Mouse (Mus musculus) C2C12 (cell line): ENCODE measurements around the gene Ina. TPM values are rescaled to one million over a fixed set of nuclear protein-coding genes. Genes with fewer than 3 reads are reported as not detected.
"Not testable (repeated sequence)": the region's sequence is repeated elsewhere in the genome, so short reads cannot be mapped to it uniquely, and the experiment has no call there.

Experiments
- H3K27me3 ChIP-seq: one replicate; pipeline ENCODE4 v1.6.1; 2011; ENCODE audit not compliant: control insufficient read depth, insufficient read depth, insufficient read length
- H3K36me3 ChIP-seq: one replicate; pipeline ENCODE4 v1.6.1; 2011; ENCODE audit not compliant: control insufficient read depth, insufficient read depth
- H3K4me3 ChIP-seq: one replicate; pipeline ENCODE4 v1.5.1; 2011; ENCODE audit warnings: mild to moderate bottlenecking, control low read depth; ENCODE audit not compliant: poor library complexity, insufficient read depth, severe bottlenecking
- H3K79me2 ChIP-seq: one replicate; pipeline ENCODE4 v1.6.1; 2011; ENCODE audit not compliant: control insufficient read depth, insufficient read depth
- H3K79me3 ChIP-seq: one replicate; pipeline ENCODE4 v1.6.1; 2011; ENCODE audit warnings: low read depth, control low read depth
- H3ac ChIP-seq: one replicate; pipeline ENCODE3; 2011; ENCODE audit warnings: low read depth; ENCODE audit not compliant: control insufficient read depth, insufficient read length
- CEBPB ChIP-seq: IDR thresholded peaks from one replicate; pipeline ENCODE4 v1.6.1; 2011; ENCODE audit warnings: low read depth, mild to moderate bottlenecking, control low read depth, moderate library complexity
- CTCF ChIP-seq: IDR thresholded peaks from one replicate; pipeline ENCODE4 v1.5.1; 2011; ENCODE audit not compliant: control insufficient read depth, insufficient read depth, insufficient read length
- FOSL1 ChIP-seq: IDR thresholded peaks from one replicate; pipeline ENCODE4 v1.8.0; 2011; ENCODE audit warnings: mild to moderate bottlenecking, low read length; ENCODE audit not compliant: poor library complexity, insufficient read depth, severe bottlenecking
- MAX ChIP-seq: IDR thresholded peaks from one replicate; pipeline ENCODE4 v1.6.1; 2011; ENCODE audit warnings: mild to moderate bottlenecking, control low read depth
- MYOD1 ChIP-seq: IDR thresholded peaks from one replicate; pipeline ENCODE4 v1.6.1; 2011; ENCODE audit warnings: low read depth; ENCODE audit not compliant: control insufficient read depth, insufficient read length
- MYOG ChIP-seq: IDR thresholded peaks from one replicate; pipeline ENCODE4 v1.6.1; 2011; ENCODE audit not compliant: control insufficient read depth, insufficient read length; ENCODE audit errors: extremely low read depth
- USF1 ChIP-seq: IDR thresholded peaks from one replicate; pipeline ENCODE4 v1.6.1; 2011; ENCODE audit warnings: low read depth, mild to moderate bottlenecking, control low read depth, moderate library complexity
- polyA plus RNA-seq: library from polyadenylated mRNA; unstranded; fragments of >200 nt; fragmentation: generic; extraction: Trizol; gene quantifications from one replicate; pipeline ENCODE4 v1.2.1, GENCODE M21; 2012; ENCODE audit warnings: missing spikeins

Ina gene
- polyA plus RNA-seq, 1 experiment: not detected

DNA sequence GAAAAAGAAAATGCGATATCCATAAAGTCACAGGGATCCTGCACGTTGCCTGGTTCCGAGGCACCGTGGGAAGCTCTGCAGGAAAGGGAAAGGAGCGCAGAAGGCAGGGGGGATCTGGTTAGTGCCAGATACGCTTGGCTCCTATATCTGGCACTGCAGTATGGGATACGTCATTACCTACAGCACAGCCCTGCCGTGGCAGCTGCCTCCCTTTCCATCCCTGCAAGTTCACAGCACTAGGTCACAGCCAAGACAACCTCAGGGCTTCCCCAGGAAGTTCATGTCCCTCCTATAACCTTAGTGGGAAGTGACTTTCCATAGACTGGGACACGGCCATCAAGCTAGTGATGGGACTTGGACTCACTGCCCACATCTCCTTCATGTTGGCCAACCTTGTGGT is 18.4 kb upstream of the Ina start:
- H3K79me2 ChIP-seq: no peaks in the 10 kb centered on the region
- H3K4me3 ChIP-seq: no peak overlapping the region
- no peak overlapping the region for H3ac ChIP-seq
- no peaks in the 10 kb centered on the region for H3K79me3 ChIP-seq
- H3K27me3 ChIP-seq: peaks cover 4% of the 10 kb centered on the region
- TF ChIP-seq FOSL1: no peak
- TF ChIP-seq MAX: no peak
- H3K36me3 ChIP-seq: no peaks in the 10 kb centered on the region

- no peak for TF ChIP-seq CEBPB
- TF ChIP-seq FOSL1: no peak
- no peak for TF ChIP-seq MAX
- TF ChIP-seq USF1: no peak
- TF ChIP-seq CTCF: no peak
- no peak for TF ChIP-seq MYOD1
- TF ChIP-seq MYOG: no peak
- Histone ChIP-seq H3K4me3 (no peak overlapping the region), H3K79me3 (no peaks in the 10 kb centered on the region), H3K27me3 (peaks cover 6% of the 10 kb centered on the region), H3ac (no peak overlapping the region), H3K36me3 (no peaks in the 10 kb centered on the region), H3K79me2 (no peaks in the 10 kb centered on the region)
Observed at GRCm38 (mm10) chr19:46998168-46998870, 16.2 kb upstream of the Ina start.

- Histone ChIP-seq H3ac (no peak overlapping the region), H3K27me3 (peaks cover 10% of the 10 kb centered on the region), H3K4me3 (no peak overlapping the region), H3K79me2 (no peaks in the 10 kb centered on the region), H3K79me3 (no peaks in the 10 kb centered on the region), H3K36me3 (no peaks in the 10 kb centered on the region)
- TF ChIP-seq FOSL1: no peak
- TF ChIP-seq MAX: no peak
- no peak for TF ChIP-seq MYOG
- no peak for TF ChIP-seq MYOD1
- TF ChIP-seq CTCF: no peak
- TF ChIP-seq CEBPB: no peak
- TF ChIP-seq USF1: no peak
Observed at GRCm38 (mm10) chr19:46998953-46999352, 15.5 kb upstream of the Ina start.

GRCm38 (mm10) chr19:46999753-47000152 is 14.7 kb upstream of the Ina start:
- TF ChIP-seq MYOD1 (no peak), CEBPB (no peak), CTCF (no peak)

DNA sequence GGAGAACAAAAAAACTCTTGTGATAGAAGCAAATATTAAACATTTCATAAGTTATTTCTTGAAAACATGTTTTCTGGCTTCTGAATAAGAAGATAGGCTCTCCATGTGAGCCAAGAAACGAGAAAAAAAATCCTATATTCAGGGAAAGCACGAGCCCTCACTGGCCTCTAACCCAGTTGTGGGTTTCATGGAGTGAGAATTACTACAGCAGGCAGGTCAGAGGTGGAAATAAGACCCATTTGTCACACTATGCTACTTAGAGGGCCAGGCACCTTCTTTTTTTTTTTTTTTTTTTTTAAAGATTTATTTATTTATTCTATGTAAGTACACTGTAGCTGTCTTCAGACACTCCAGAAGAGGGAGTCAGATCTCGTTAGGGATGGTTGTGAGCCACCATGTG is 14.1 kb upstream of the Ina start:
- peaks cover 11% of the 10 kb centered on the region for H3K27me3 ChIP-seq
- H3K4me3 ChIP-seq, H3K36me3 ChIP-seq, H3K79me3 ChIP-seq, H3ac ChIP-seq, H3K79me2 ChIP-seq: not testable (repeated sequence)

More at GRCm38 (mm10) chr19:46999753-47000152, 14.7 kb upstream of the Ina start:
- H3K36me3 ChIP-seq: no peaks in the 10 kb centered on the region
- no peaks in the 10 kb centered on the region for H3K79me2 ChIP-seq
- H3K79me3 ChIP-seq: no peaks in the 10 kb centered on the region
- no peak overlapping the region for H3K4me3 ChIP-seq
- no peak overlapping the region for H3ac ChIP-seq
- peaks cover 8% of the 10 kb centered on the region for H3K27me3 ChIP-seq

DNA sequence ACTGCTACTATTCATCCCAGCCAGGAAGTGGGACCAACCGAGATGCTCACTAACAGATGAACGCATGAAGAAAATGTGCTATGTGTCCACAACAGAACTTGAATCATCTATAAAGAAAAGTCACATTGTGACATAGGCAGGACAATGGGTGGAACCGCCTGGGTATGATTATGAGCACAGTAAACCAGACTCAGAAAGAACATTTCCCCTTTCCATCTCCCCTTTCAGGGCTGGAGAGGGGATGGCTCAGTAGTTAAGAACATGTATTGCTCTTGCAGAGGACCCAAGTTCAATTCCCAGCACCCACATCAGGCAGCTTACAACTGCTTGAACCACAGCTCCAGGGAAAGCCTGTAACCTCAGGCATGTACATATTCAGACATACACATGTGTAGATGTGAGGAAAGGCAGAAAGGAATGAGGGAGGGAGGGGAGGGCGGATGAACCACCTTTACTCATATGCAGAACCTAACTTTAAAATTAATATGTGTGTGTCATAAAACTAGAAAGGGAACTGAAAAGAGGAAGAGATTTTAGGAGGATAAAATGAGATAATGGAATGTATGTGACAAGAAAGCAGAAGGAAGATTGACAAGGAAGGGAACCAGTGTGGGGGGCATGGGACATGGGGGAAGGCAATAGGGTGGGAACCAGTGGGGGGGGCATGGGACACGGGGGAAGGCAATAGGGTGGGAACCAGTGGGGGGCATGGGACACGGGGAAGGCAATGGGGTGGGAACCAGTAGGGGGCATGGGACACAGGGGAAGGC is 10.6 kb upstream of the Ina start:
- Histone ChIP-seq H3K4me3 (no peak overlapping the region), H3K79me2 (no peaks in the 10 kb centered on the region), H3K27me3 (peaks cover 17% of the 10 kb centered on the region), H3K36me3 (no peaks in the 10 kb centered on the region), H3ac (no peak overlapping the region), H3K79me3 (no peaks in the 10 kb centered on the region)
- TF ChIP-seq CEBPB (no peak), FOSL1 (no peak), USF1 (no peak), MYOG (no peak), MYOD1 (no peak), CTCF (no peak), MAX (no peak)

DNA sequence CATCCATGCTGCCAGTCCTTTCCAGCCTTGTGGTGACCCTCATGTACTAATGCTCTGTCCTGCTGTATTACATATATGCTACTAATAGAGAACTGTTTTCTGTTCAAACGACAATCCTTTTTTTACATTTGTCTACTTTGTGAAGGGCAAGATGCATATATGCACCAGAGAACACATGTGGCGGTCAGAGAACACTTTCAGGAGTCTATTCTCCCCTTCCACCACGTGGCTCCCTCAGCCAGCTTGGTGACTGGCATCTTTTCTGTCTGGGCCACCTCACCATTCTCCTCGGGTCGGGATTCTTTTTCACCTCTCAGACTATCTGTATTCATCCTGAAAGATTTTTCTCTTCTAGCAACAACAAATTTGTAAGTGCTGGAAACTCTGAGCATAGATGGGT is 8.6 kb upstream of the Ina start:
- Histone ChIP-seq H3K79me2 (no peaks in the 10 kb centered on the region), H3ac (no peak overlapping the region), H3K79me3 (no peaks in the 10 kb centered on the region), H3K27me3 (peaks cover 17% of the 10 kb centered on the region), H3K36me3 (no peaks in the 10 kb centered on the region), H3K4me3 (no peak overlapping the region)
- TF ChIP-seq CEBPB: no peak
- no peak for TF ChIP-seq MAX
- TF ChIP-seq MYOG: no peak
